Mouse (Mus musculus) spleen, postnatal 36 days (tissue): ENCODE measurements around the gene Sp2.

Experiments
- DNase-seq, 2 experiments: peaks; one replicate each; pipeline ENCODE4 v3.0.0; 2022; ENCODE audit warnings: low spot score in 2 of 2, mixed read lengths in 1 of 2

Gene Sp2

DNA sequence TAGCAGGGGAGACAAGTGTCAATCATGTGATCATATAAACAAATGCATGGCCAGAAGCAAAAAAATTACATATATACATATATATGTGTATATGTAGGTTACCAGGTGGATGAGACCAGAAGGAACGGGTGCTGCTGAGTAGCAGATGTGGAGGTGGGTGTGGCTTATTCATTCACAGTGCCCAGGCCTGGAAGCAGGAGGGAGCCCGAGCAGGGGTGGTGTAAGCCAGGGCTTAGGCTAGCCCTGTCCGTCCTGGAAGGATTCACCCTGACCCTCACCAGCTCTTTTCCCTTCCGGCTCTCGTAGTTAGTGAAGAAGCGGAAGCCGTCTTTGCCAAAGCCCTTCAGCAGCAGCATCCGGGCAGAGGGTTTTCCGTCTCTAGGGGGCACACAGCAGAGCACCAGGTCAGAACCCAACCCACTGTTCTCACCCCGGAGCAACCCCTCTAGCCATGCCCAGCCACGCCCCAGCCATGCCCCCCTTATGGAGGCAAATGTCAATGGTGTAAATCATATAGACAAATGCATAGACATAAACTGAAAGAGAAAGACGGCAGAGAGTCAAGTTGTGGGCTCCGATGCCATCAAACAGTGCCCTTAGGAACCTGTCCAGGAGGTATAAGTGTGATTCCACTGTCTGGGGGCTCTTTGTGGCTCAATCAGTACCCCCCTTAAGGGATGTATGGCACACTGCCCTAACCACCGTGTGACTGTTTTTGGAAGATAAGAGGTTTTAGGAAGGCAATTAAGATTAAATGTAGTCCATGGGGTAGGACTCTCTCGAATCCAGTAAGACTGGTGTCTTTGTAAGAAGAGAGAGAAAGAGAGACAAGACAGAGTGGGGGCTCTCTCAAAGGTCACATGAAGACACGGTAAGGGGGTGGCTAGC is 41.9 kb downstream of the Sp2 start:
- DNase-seq: peak; percentile 29 to 61

GRCm38 (mm10) chr11:96938426-96938800 is 44.3 kb downstream of the Sp2 start:
- no peak for DNase-seq

GRCm38 (mm10) chr11:96937549-96938425 is 45.0 kb downstream of the Sp2 start:
- DNase-seq: peak; percentile 26 to 50

DNA sequence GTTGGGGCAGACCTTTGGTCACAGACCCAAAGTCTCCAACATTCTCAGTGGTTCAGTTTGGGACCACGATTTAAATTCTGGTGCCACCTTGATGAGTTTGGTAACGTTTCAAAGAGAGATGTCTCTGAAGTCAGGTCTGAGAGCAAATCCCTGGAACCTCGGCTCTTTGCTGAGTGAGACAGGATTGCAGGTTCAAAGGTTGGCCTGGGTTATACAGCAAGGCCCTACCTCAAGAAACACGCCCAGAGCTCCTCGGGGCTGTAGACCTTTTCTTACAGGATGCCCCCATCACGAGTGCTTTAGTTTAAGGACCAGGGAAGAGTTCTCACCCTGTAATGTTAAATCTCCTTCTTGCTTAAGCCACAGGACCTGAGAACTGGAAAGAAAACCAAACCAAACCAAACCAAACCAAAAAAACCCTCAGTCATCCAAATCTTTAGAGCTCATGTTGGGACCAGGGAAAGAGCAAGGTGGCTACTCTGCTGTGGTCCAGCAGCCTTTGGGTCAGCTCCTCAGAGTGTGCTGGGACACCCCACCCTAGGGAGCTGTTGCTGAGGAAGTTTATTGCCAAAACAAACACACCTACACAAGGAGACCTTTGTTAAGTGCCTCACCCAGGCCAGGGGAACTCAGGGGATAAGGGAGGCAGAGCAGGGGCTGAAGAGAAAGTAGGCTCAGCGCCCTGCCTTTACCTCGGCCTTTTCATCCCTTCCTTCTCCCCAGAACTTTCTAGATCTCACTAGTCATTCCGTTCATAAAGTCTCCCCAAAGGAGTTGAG is 46.7 kb downstream of the Sp2 start:
- no peak for DNase-seq

DNA sequence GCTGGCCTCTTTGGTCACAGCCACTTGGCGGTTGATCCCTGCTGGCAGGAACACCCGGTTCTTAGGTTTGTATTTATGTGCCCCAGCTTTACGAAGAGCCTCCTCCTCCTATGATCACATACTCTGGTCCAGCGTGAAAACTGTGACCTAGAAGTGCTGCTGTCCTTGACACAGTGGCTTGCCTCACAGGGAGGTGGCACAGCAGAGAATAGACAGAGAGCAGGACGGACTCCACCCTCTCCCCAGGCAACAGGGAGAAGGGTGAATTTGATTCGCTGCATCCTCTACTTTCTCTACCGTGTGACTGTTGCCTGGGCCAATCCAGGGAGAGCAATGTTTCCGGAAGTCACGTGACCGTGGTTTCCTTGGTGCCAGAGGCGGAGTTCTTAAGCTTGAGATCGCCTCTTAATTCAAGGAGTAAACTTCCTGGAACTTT is 47.8 kb downstream of the Sp2 start:
- peak; percentile 57 to 70 for DNase-seq

DNA sequence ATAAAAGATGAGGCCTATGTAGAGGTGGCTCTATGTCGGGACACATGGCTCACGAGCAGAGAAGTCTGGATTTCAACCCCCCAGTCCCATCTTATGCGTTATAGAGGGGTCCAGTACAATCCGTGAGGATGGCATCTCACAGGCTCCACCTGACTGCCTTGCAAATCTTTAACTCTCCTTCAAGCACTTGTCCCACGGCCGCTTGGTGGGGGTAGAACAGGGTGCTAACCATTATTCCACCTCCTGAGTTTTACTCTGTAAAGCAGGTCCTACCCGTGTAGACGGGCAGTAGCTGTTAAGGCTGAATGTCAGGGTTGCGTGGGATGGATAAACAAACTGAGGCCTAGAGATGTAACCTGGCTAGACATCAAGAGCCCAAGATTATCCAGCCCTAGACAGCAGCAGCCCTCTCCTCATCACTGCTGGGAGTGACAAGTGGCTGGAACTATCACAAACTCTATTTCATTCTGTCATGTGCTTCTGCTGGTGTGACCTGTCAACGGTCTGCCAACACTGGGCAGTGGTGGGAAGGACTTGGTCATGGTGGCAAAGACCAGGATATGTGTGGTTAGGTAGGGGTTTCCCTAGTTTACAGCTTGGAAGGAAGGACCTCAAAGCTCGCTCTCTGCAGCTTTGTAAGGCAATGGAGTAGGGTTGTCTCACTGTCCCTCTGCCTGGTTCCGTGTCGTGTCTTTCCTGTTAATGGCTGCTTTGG is 49.0 kb downstream of the Sp2 start:
- DNase-seq: no peak

DNA sequence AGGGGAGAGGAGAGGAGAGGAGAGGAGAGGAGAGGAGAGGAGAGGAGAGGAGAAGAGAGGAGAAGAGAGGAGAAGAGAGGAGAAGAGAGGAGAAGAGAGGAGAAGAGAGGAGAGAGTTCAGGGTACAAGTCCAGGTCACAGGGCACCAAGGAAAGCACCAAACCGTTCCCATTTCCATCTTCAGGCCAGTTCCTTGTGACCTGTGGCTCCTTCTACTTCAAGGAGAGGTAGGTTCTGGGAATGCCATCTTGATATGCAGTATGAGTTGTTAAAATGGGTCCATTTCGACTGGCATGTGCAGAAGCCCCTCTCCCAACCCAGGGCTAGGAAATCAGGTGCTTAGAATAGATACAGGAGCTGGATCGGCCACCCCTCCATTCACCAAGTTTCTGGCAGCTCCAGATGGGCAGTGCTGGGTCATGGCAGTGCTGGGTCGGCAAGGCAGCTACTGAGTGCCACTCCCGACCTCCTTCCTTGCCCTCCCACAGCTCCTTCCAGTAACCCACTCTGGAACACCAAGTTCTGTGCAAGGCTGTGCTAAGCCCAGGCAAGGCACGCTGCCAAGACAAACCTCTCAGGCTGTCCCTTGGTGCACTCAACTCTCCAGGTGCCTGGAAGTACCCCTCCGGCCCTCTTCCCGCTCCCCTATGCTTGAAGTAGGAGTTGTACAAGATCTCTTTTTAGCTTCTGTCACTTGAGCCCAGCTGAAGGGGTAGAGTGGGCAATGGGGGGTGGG is 51.3 kb downstream of the Sp2 start:
- no peak for DNase-seq

DNA sequence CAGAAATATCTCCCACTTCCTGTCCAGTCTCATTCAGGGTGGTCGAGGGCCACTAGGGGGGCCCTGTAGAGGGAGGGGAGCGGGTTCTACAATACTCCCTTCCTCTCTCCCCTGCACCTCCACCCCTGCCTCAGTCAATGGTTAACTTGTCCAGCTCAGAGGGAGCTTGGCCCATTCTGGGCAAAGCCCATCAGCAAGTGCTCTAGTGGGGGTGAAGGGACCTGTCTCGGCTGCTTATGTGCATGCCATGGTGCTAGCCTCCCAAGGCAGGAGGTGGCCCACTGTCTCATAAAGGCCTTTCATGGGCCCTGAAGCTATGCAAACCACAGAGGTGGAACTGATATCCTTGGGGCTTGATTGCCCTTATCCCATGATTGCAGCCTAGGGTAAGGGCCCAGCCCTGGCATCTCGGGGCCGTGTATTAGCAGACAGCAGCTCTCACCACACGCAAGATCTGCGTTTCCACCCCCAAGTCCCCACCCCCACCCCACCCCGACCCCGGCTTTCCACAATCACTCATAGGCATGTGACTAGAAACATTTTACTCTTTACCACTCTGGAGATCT is 52.9 kb downstream of the Sp2 start:
- no peak for DNase-seq

DNA sequence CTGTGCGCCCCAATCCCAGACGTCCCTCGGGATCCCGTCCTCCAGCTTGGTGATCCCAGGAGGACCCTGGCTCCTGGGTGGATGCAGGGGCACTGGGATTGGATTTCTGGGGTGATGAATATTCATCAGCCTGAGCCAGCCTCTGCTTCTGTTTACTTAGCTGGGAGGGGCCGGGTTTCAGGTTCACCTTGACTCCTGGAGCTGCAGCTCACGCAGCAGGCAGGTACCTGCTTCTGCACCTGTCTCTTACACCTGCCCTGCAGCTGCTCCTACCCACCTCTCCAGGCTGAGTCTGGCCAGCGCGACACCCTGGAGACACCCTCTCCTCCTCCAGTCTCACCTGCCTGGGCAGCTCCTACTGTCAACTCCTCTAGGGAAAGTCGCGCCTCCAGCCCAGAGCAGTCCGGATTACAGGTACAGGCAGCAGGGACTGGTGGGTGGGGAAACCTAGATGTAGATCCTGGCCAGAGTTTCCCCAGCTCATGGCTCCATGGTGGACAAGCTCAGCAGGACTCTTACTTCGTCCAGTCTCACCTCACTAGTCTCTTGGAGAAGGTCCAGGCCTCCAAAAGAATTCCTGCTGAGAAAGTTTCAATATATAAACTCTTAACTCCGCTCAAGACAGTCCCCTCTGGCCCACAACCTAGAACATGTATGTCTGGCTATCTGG is 53.5 kb downstream of the Sp2 start:
- no peak for DNase-seq

- DNase-seq: no peak
Observed at GRCm38 (mm10) chr11:96928691-96929090, 54.1 kb downstream of the Sp2 start.

DNA sequence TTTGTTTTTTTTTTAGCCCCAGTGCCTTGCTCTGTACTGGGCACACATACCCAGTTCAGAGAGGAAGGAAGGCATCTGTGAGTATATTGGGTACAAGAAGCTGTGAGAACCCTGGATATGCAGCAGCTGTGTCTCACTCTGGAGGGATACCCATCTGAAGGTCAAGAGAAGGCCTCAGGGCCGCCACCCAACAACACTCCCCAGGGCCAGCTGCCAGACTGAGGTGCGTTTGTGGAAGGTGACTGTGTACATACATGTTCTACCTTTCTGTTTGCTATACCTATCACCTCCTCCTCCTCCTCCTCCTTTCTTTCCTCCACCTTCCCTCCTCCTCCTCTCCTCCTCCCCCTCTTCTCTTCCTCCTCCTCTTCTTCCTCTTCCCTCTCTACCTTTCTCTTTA is 54.7 kb downstream of the Sp2 start, which contains the start of gene Prr15l:
Gene Prr15l, plus strand, starts transcription at position 17 of the 400 bp plus-strand sequence.
- no peak for DNase-seq

DNA sequence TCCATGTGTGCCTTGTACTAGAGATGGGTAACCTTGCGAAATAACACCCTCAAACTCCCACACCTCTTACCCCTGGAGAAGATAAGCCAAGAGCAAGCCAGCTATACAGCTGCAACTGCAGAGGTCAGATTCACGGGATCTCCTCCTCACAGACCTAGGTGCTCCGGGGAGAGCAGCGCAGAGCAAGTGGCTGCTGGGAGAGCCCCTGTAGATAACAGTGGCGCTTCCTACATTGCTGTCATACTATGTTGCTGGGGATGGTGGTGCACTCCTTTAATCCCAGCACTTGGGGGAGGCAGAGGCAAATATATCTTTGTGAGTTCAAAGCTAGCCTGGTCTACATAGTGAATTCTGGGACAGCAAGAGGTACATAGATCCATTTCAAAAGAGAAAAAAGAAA is 56.2 kb downstream of the Sp2 start:
- DNase-seq: no peak

DNA sequence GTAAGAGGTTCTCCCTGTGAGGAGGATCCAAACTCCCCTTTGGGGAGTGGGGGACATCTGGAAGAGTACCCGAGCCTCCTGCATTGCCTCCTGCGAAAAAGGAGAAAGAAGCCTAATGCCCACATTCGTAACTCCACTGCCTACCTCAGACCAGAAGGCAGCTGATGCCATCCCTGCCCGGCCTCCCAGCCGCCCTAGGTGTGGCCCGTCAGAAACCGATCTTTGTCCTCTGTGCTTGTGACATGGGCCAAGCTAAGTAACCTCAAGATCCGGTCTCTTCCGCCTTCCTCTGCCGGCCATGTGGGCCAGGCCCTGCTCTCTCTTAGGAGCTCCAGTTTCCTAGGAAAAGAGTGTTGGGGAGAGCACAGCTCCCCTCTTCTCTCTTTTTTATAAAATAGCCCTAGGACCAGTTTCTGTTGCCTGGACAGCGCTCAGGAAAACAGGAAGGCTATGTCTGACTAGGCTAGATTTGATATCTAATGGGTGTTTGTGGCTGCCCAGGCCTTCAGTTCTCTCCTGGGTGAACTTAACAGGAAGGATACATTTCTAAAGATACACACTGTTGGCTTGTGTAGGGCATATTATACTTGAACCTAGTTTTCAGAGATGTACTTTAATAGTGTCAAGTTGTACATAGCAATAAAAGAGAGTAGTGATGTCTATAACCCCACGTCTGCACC is 57.1 kb downstream of the Sp2 start:
- DNase-seq: no peak

DNA sequence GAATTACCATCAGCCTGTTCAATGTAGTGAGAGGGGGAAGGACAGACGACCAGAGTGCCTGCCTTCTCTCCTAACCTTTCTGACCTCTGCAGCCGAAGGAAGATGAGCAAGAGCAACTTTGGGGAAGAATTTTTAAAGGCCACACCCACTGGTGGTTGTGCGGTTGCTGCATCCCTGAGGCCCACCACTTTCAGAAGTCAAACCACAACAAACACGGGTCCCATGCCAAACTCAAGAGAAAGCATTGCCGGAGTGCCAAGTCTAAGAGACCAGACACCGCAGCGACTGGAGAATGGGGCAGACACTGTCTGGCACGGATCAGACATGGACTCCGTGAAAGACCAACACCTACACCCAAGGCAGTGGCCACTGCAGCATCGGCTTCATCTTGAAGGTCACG is 57.9 kb downstream of the Sp2 start:
- DNase-seq: no peak

- DNase-seq: no peak
Observed at GRCm38 (mm10) chr11:96919003-96919402, 63.8 kb downstream of the Sp2 start.

GRCm38 (mm10) chr11:96917415-96917814 is 65.3 kb downstream of the Sp2 start:
- DNase-seq: peak; percentile 48 to 68

- DNase-seq: no peak
Observed at GRCm38 (mm10) chr11:96916885-96917396, 65.8 kb downstream of the Sp2 start.

- DNase-seq: peak; percentile 99
Observed at GRCm38 (mm10) chr11:96916044-96916884, 66.5 kb downstream of the Sp2 start, which contains the start of gene Cdk5rap3. Gene Cdk5rap3 (minus strand): TSS chr11:96916496.
